Mouse (Mus musculus): ENCODE data around the gene Acot12.
"Not testable (repeated sequence)": the region's sequence is repeated elsewhere in the genome, so short reads cannot be mapped to it uniquely, and the experiment has no call there.

Gene Acot12

GRCm38 (mm10) chr13:91760302-91761050 is 19.2 kb downstream of the Acot12 start:
- no peak for DNase-seq (ENCODE audit: low spot score)

- no peak for DNase-seq (ENCODE audit: low spot score)
Measured at GRCm38 (mm10) chr13:91761654-91762445, 20.5 kb downstream of the Acot12 start.

- not testable (repeated sequence) for DNase-seq (ENCODE audit: low spot score)
Measured at GRCm38 (mm10) chr13:91763654-91764053, 22.3 kb downstream of the Acot12 start.

GRCm38 (mm10) chr13:91765627-91766026 is 24.3 kb downstream of the Acot12 start:
- DNase-seq (ENCODE audit: low spot score) = no peak

GRCm38 (mm10) chr13:91768683-91769651 is 27.7 kb downstream of the Acot12 start:
- no peak for DNase-seq (ENCODE audit: low spot score)

GRCm38 (mm10) chr13:91778092-91778491 is 36.8 kb downstream of the Acot12 start:
- DNase-seq (ENCODE audit: low spot score) = no peak

- DNase-seq (ENCODE audit: low spot score) = no peak
Measured at GRCm38 (mm10) chr13:91779892-91780291, 38.6 kb downstream of the Acot12 start.

GRCm38 (mm10) chr13:91792035-91792434 is 50.7 kb downstream of the Acot12 start:
- DNase-seq (ENCODE audit: low spot score) = no peak

GRCm38 (mm10) chr13:91794926-91795436 is 53.7 kb downstream of the Acot12 start:
- no peak for DNase-seq (ENCODE audit: low spot score)

- no peak for DNase-seq (ENCODE audit: low spot score)
Measured at GRCm38 (mm10) chr13:91795593-91795992, 54.3 kb downstream of the Acot12 start.

- no peak for DNase-seq (ENCODE audit: low spot score)
Measured at GRCm38 (mm10) chr13:91796003-91796402, 54.7 kb downstream of the Acot12 start.

- no peak for DNase-seq (ENCODE audit: low spot score)
Measured at GRCm38 (mm10) chr13:91796916-91797315, 55.6 kb downstream of the Acot12 start.

GRCm38 (mm10) chr13:91797442-91797841 is 56.1 kb downstream of the Acot12 start:
- no peak for DNase-seq (ENCODE audit: low spot score)

GRCm38 (mm10) chr13:91801726-91802125 is 60.4 kb downstream of the Acot12 start:
- DNase-seq (ENCODE audit: low spot score) = no peak

GRCm38 (mm10) chr13:91807155-91807839 is 66.0 kb downstream of the Acot12 start, which contains the start of gene Zcchc9:
Gene Zcchc9, minus strand, starts transcription at chr13:91807705.
- DNase-seq (ENCODE audit: low spot score) = peak; percentile 89

GRCm38 (mm10) chr13:91807874-91808575 is 66.7 kb downstream of the Acot12 start:
- DNase-seq (ENCODE audit: low spot score) = no peak

GRCm38 (mm10) chr13:91809476-91809875 is 68.2 kb downstream of the Acot12 start:
- peak; percentile 21 for DNase-seq (ENCODE audit: low spot score)

GRCm38 (mm10) chr13:91814670-91815069 is 73.4 kb downstream of the Acot12 start:
- DNase-seq (ENCODE audit: low spot score) = no peak

- no peak for DNase-seq (ENCODE audit: low spot score)
Measured at GRCm38 (mm10) chr13:91823735-91824134, 82.4 kb downstream of the Acot12 start.

GRCm38 (mm10) chr13:91824845-91825550 is 83.7 kb downstream of the Acot12 start:
- no peak for DNase-seq (ENCODE audit: low spot score)
